Mouse (Mus musculus) neutrophil, adult 83 days (primary cell): Measurements from ENCODE around the gene Brat1. TPM values are rescaled to one million over a fixed set of nuclear protein-coding genes. Genes with fewer than 3 reads are reported as not detected.

Experiments
- total RNA-seq, 2 experiments: library from RNA; stranded (reverse); gene quantifications; one replicate each; pipeline ENCODE4 v1.2.4; 2023

Gene Brat1
- total RNA-seq = 10 to 100 TPM; 15.7 to 16.0 TPM

DNA sequence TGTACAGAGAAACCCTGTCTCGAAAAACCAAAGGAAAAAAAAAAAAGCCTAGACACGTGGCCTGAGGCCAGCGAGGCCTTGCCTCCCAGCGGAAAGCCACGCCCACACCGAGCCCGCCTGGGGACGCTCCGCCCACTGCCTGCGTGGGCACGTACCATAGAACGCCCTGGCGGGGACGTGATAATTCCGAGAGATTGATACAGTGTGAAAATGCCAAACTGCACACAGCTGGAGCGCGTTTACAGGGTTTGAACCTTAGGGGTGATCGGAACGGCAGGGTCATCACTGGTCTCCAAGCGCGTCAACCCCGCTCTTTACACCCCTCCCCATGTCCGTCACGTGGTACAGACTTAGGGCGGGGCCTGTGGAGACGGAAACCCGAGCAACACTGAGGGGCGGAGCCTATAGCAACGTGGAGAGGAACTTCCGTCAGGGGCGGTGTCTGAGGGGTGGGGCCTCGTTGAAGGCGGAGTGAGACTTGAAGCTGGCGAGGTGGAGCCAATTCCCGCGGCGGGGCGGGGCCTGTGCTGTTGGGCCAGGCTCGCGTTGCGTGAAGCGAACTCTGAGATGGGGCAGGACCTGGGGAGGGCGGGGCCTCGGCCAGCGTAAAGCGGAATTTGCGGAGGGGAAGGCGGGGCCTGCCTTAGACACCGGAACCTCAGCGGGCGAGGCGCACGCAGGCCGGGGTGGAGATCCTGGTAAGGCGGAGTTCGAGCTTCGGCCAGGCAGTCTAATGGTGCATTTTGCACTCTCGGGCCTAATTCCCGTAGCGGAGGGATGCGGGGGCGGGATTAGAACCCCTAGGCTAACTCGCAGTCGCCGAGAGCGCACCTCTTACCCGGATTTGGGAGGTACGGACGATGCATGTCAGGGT, at the start of gene Brat1:
Brat1 (plus strand) TSS at position 634 of the 874 bp plus-strand sequence.

DNA sequence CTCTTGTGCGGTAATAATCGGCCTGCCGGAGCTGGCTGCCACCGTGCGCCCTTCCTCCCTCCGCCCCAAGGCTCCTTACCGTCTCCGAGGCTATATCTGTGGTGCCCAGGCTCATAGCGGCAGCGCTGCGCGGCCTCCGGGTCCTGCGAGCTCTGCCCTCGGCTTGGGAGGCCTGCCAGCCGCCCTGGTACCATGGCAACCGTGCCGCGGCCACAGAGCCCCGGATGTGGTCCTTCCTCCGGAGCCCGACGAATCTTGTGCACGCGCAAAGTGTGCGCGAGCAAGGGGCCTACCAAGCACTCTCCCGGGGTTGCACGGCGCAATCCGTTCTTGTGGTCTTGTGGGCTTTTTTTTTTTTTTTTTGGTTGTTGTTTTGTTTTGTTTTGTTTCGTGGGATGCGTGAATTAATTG, 2.7 kb upstream of the Brat1 start, which contains the start of gene Iqce:
Iqce (minus strand) TSS at position 276 of the 411 bp plus-strand sequence.

DNA sequence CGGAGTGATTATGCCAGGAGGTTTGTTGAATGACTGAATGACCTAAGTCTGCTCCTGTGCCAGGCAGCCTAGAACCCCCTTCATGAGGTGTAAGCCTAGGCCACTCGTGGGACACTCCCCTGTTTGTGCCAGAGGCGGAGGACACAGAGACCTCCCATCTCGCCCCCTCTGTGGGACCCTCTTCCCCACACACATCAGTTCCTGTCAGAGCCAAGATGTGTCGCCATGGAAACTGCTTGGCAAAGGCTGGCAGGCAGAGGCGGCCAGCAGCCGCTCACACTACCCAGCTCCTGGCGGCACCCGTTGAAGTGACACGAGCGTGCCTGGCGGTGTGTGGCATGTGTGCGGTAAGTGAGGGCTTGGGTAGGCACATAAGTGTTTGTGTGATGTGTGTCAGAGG, 19.0 kb downstream of the Brat1 start, which contains the start of gene Amz1:
Amz1 (plus strand) TSS at position 306 of the 400 bp plus-strand sequence.

Other genes starting within 250 kb of the Brat1 start
- gene Chst12, start 199.5 kb upstream of the Brat1 start, total RNA-seq = 100 to 1,000 TPM; 118 to 121 TPM
- gene Grifin, start 139.9 kb upstream of the Brat1 start, total RNA-seq = under 1 TPM in 1 of 2 experiments, not detected in 1; 0.61 TPM
- 10 to 100 TPM; 32.3 to 39.6 TPM for gene Lfng, start 97.7 kb upstream of the Brat1 start, total RNA-seq
- gene Ttyh3, start 56.0 kb upstream of the Brat1 start, total RNA-seq = 10 to 100 TPM; 88.4 to 92.5 TPM
- 10 to 100 TPM in 1 of 2 experiments, 1 to 10 TPM in 1; 9.9 to 15.5 TPM for gene Iqce, start 2.6 kb upstream of the Brat1 start, total RNA-seq
- 1 to 10 TPM; 3.5 to 4.2 TPM for gene Amz1, start 19.1 kb downstream of the Brat1 start, total RNA-seq
- 10 to 100 TPM; 30.8 to 33.4 TPM for gene Gna12, start 125.4 kb downstream of the Brat1 start, total RNA-seq